Mouse (Mus musculus) megakaryocyte, embryonic 14.5 days (primary cell): ENCODE measurements around the gene Ppox. TPM values are rescaled to one million over a fixed set of nuclear protein-coding genes. Genes with fewer than 3 reads are reported as not detected.
A peak's percentile ranks its signal among the peaks of the same experiment; 100 is the strongest.

Experiments used
- H3K27me3 ChIP-seq: replicated peaks from 2 replicates; pipeline ENCODE3; 2012; ENCODE audit warnings: inconsistent platforms
- H3K36me3 ChIP-seq: replicated peaks from 2 replicates; pipeline ENCODE3; 2012; ENCODE audit warnings: low read length, inconsistent platforms, mixed read lengths
- H3K4me1 ChIP-seq: 2 replicates; pipeline ENCODE4 v1.6.1; 2012; ENCODE audit warnings: inconsistent platforms
- H3K4me3 ChIP-seq: replicated peaks from 2 replicates; pipeline ENCODE3; 2012; ENCODE audit warnings: moderate library complexity, mild to moderate bottlenecking, inconsistent platforms
- H3K9me3 ChIP-seq: 2 replicates; pipeline ENCODE4 v1.6.1; 2012; ENCODE audit warnings: inconsistent platforms
- FLI1 ChIP-seq: IDR thresholded peaks from 2 replicates; pipeline ENCODE4 v1.6.1; 2012; ENCODE audit warnings: low read length, inconsistent platforms, mixed read lengths
- GATA1 ChIP-seq: IDR thresholded peaks from 3 replicates; pipeline ENCODE4 v1.6.1; 2012; ENCODE audit warnings: mixed read lengths, low read length, inconsistent platforms, borderline replicate concordance
- polyA plus RNA-seq: library from polyadenylated mRNA; stranded (reverse); fragments of >175 nt; gene quantifications from 2 replicates; pipeline ENCODE4 v1.2.3, GENCODE M21; 2012; ENCODE audit warnings: low replicate concordance; ENCODE audit not compliant: insufficient read depth

Ppox gene
- polyA plus RNA-seq, 1 experiment: 17.0 TPM

DNA sequence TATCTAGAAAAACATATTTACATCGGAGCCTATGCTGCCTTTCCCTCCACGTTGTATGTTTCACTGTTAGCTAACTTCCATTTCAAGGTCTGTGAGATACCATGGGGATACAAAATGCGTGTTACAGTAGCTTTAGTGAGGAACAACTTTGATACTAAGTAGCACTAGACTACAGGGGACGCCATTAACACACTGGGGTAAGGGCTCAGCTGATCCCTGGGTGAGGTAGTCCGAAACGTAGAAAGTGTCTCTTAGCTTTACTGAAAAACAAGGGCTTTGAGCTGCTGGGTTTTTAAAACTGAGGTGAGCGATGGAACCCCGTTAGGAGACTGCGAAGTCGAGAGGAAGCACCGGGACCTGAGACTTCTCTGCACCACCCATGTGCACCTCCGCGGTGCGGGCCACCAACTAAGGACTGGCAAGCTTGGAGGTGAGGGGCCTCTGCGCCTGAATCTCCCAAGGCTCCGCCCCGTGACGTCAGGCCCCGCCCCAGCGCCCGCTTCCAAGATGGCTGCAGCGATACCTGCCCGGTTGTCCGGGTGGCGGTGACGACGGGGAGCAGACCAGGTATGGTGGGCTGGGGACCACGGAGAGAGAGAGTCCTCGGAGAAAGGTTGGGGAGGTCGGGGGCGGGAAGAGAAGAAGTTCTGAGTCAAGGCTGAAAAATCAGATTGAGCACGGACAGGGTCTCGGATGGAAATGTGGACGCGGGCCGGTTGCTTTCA is 11.0 kb downstream of the Ppox start, which contains the start of gene B4galt3:
Gene B4galt3, plus strand, starts transcription at position 481 of the 725 bp plus-strand sequence.
- peaks cover 40% of the 10 kb centered on the region for H3K4me1 ChIP-seq

DNA sequence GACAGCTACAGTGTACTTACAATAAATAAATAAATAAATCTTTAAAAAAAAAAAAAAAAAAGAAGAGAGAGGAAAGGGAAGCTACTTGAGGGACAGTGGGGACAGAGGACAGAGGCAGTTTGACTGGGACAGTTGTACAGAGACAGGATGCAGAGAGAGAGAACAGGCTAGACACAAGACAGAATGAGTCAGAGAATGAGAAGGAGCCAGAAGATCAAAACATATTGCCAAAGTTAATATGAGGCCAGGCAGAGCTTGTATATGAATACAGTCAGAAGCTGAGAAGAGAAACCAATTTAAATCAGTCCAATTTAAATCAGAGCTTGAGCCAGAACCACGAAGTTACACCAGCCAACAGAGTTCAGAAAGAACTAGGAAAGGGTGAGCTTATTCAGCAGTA is 12.6 kb downstream of the Ppox start:
- peaks cover 42% of the 10 kb centered on the region for H3K4me1 ChIP-seq
- peaks cover 9% of the 10 kb centered on the region for H3K27me3 ChIP-seq
- peaks cover 18% of the 10 kb centered on the region for H3K36me3 ChIP-seq
- H3K4me3 ChIP-seq: no peak overlapping the region
- H3K9me3 ChIP-seq: no peaks in the 10 kb centered on the region
- TF ChIP-seq FLI1: no peak
- no peak for TF ChIP-seq GATA1

More for the DNA sequence above, 11.0 kb downstream of the Ppox start, which contains the start of gene B4galt3:
- no peak for TF ChIP-seq FLI1
- no peak for TF ChIP-seq GATA1
- H3K36me3 ChIP-seq: peaks cover 35% of the 10 kb centered on the region
- H3K9me3 ChIP-seq: no peaks in the 10 kb centered on the region
- H3K27me3 ChIP-seq: peaks cover under 1% of the 10 kb centered on the region
- H3K4me3 ChIP-seq: peak within 1 kb of the TSS; percentile 99

DNA sequence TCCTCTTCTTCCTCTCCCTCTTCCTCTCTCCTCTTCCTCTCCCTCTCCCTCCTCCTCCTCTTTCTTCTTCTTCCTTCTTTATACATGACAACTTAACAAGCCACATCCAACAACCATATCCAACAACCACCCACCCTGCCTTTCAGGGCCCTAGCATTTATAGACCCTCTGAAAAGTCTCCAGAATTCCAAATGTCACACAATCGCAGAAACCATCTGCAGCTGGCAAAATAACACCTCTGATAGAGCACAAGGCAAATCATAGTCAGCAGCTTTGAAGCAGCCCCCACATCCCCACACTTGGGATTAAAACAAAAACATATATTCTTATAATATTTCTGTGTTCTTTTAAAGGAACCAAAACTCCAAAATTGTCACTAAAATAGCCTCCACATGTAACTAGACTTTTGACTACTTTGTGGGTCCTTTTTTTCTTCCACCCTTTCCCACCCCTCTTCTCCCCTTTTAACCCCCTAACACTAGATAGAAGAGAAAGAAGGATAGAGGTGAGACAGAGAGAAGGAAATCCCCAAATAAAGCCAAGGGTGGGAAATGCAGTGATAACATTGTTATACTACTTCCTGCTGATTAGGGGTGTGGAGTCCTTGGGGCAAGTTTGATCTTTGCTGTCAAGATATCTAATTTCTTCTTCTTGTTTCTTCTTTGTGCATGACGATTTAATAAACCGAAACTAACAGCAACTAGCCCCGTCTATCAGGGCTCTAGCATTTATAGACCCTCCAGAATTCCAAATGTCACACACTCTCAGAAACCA is 14.8 kb downstream of the Ppox start:
- Histone ChIP-seq H3K27me3 (peaks cover 25% of the 10 kb centered on the region), H3K4me3 (peak overlapping the region; percentile 67), H3K9me3 (no peaks in the 10 kb centered on the region), H3K36me3 (no peaks in the 10 kb centered on the region), H3K4me1 (peaks cover 41% of the 10 kb centered on the region)
- no peak for TF ChIP-seq FLI1
- no peak for TF ChIP-seq GATA1

DNA sequence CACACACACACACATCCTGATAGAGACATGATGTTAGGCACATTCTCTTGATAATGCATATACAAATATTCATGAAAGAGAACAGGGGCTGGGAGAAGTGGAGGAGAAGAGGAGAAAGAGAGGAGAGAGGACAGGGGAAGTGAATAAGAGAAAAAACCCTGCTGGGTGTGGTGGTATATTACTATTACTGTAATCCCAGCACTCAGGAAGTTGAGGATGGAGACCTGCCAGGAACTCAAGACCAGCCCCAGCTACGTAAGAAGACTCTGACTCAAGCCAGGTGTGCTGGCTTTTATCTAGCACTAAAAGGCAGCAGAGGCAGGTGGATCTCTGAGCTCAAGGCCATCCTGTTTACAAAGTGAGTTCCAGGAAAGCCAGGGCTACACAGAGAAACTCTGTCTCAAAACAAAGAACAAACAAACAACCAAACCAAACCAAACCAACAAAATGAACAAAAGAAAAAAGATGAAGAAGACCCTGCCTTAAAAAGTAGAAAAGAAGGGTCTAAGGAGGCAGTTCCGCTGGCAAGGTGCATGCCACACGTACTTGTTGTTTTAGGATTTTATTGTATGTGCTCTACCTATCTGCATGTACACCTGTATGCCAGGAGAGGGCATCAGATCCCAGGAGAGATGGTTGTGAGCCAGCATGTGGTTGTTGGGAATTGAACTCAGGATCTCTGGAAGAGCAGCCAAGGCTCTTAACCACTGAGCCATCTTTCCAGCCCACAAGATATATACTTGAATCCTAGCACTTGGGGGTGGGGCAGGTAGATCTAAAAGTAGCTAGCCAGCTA is 17.1 kb downstream of the Ppox start:
- TF ChIP-seq FLI1 (no peak), GATA1 (no peak)
- H3K4me1 ChIP-seq: peaks cover 37% of the 10 kb centered on the region

DNA sequence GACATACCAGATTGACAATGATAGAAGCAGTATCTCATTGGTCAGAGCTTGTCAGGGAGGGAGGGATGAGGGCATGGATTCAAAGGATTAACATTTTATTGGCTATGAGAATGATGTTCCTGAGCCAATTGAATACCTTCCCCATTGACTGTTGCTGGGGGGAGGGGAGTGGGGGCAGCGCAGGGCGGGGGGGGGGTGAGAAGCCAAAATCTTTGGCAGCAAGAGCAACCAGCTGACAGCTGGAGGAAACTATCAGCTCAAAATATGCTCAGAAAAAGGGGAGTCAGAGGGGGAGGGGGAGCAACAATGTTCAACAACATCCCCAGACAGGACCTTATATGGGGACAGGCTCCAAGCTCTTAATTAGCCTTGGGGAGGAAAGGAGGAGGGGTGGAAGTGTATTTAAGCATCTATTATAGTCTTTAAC is 17.8 kb downstream of the Ppox start:
- peaks cover 45% of the 10 kb centered on the region for H3K27me3 ChIP-seq
- H3K36me3 ChIP-seq: no peaks in the 10 kb centered on the region
- no peak for TF ChIP-seq FLI1
- no peak for TF ChIP-seq GATA1
- no peak overlapping the region for H3K4me3 ChIP-seq
- peaks cover 40% of the 10 kb centered on the region for H3K4me1 ChIP-seq
- no peaks in the 10 kb centered on the region for H3K9me3 ChIP-seq

More for the DNA sequence above, 17.1 kb downstream of the Ppox start:
- Histone ChIP-seq H3K4me3 (no peak overlapping the region), H3K27me3 (peaks cover 42% of the 10 kb centered on the region), H3K36me3 (no peaks in the 10 kb centered on the region), H3K9me3 (no peaks in the 10 kb centered on the region)

DNA sequence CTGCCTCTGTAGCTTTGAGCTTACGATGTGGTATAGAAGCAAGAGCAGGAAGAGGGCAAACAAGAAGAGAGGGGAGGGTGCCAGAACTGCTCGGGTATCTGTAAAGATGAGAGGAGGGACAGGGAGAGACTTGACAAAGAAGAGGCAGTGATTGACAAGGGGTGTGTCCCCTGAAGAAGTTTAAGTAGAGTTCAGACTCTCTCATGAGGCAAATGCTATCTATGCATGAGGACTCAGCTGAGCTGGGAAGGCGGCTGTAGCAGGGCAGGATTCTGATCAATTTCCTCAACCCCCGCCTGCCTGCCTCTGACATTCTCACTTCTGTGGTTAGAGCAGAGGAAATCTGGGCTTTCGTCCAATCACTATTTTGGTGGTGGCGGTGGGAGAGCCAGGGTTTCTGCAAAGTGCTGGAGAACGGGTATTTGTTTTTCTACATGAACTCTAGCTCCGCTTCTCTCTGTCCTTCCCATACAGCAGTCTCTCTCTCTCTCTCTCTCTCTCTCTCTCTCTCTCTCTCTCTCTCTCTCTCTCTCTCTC is 18.3 kb downstream of the Ppox start:
- Histone ChIP-seq H3K4me3 (peak overlapping the region; percentile 40), H3K9me3 (no peaks in the 10 kb centered on the region), H3K27me3 (peaks cover 48% of the 10 kb centered on the region), H3K36me3 (no peaks in the 10 kb centered on the region), H3K4me1 (peaks cover 44% of the 10 kb centered on the region)
- no peak for TF ChIP-seq FLI1

DNA sequence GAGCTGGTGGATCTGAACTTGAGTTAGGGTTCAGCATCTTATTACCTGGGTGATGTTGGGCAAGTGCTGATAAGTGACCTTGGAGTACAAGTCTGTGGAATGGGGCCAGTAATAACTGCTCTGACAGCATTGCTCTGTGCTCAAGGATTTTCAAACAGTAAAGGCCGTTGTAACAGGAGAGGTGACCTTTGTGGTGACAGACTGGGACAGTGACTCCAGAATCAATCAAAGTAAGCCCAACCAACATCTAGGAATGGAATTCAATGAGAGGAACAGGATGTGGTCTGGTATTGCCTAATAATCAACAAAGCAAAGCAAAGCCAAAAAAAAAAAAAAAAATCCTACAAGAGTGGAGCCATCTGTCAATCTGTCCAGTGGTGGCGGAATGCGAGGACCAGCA is 20.7 kb downstream of the Ppox start:
- Histone ChIP-seq H3K27me3 (peaks cover 50% of the 10 kb centered on the region), H3K4me1 (peaks cover 47% of the 10 kb centered on the region), H3K4me3 (no peak overlapping the region), H3K36me3 (no peaks in the 10 kb centered on the region), H3K9me3 (no peaks in the 10 kb centered on the region)
- TF ChIP-seq FLI1 (no peak), GATA1 (no peak)

DNA sequence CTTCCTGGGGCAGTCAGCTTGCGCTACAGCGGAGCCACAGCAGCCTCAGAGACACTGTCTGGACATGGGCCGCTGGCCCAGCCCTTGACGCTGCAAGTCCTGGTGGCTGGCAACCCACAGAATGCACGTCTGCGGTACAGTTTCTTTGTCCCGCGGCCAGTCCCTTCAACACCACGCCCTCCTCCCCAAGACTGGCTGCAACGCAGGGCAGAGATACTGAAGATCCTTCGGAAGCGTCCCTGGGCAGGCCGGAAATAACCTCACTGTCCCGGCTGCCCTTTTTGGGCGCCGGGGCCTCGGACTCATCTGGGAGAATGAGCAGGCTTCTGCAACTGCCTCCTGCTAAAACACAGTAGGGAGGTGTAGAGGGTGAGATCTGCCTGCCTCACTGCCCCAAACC is 22.1 kb downstream of the Ppox start:
- Histone ChIP-seq H3K4me3 (peak overlapping the region; percentile 77), H3K9me3 (no peaks in the 10 kb centered on the region), H3K4me1 (peaks cover 49% of the 10 kb centered on the region), H3K36me3 (no peaks in the 10 kb centered on the region), H3K27me3 (peaks cover 50% of the 10 kb centered on the region)
- no peak for TF ChIP-seq FLI1

DNA sequence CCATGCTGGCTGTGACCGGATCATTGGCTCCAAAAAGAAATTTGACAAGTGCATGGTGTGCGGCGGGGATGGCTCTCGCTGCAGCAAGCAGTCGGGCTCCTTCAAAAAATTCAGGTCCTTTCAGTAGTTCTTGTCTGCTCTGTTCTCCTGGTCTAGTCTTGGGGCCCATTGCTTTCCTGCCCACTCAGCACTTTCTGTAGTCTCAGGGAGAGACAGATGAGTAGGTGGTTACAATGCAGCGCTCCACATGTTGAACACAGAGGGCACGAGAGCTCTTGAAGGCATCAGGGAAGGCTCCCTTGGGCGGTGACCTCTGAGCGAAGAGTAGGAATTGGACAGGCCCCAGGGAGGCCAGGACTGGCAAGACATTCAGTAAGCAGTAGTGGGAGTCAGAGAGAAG is 23.2 kb downstream of the Ppox start:
- Histone ChIP-seq H3K4me1 (peaks cover 46% of the 10 kb centered on the region), H3K27me3 (peaks cover 53% of the 10 kb centered on the region)
- TF ChIP-seq FLI1 (no peak), GATA1 (no peak)

More for the DNA sequence above, 23.2 kb downstream of the Ppox start:
- no peak overlapping the region for H3K4me3 ChIP-seq
- no peaks in the 10 kb centered on the region for H3K9me3 ChIP-seq
- H3K36me3 ChIP-seq: no peaks in the 10 kb centered on the region
